Mouse (Mus musculus) left cerebral cortex, postnatal 14 days (tissue): ENCODE results near the gene Hdac10. TPM values are rescaled to one million over a fixed set of nuclear protein-coding genes. Genes with fewer than 3 reads are reported as not detected.

Experiments used
- DNase-seq, 2 experiments: peaks; one replicate each; pipeline ENCODE4 v3.0.0; 2021 to 2022; ENCODE audit warnings: low spot score in 2 of 2, mixed read lengths in 1 of 2
- intact Hi-C: fragments of 180-260 bp; cut with DNase I; formaldehyde crosslinking; loops from one replicate; pipeline ENCODE4 v1.15.1; 2025
- long read RNA-seq, 2 experiments: library from polyadenylated mRNA; stranded (forward); transcript quantifications; one replicate each; pipeline ENCODE4 v2.0.0; 2021
- total RNA-seq, 2 experiments: library from RNA; stranded (reverse); gene quantifications; 2 replicates each; pipeline ENCODE4 v1.2.3; 2021

Hdac10 gene
- 10 to 100 TPM; 12.3 to 13.3 TPM for total RNA-seq
- long read RNA-seq, experiment 1, partial matches to known transcripts, result 3 of 9 reads
- long read RNA-seq, experiment 1, other reads (novel, unspliced or antisense), result 5 of 9 reads
- long read RNA-seq, experiment 2, partial matches to known transcripts, result 1 of 11 reads
- long read RNA-seq, experiment 2, other reads (novel, unspliced or antisense), result 10 of 11 reads

DNA sequence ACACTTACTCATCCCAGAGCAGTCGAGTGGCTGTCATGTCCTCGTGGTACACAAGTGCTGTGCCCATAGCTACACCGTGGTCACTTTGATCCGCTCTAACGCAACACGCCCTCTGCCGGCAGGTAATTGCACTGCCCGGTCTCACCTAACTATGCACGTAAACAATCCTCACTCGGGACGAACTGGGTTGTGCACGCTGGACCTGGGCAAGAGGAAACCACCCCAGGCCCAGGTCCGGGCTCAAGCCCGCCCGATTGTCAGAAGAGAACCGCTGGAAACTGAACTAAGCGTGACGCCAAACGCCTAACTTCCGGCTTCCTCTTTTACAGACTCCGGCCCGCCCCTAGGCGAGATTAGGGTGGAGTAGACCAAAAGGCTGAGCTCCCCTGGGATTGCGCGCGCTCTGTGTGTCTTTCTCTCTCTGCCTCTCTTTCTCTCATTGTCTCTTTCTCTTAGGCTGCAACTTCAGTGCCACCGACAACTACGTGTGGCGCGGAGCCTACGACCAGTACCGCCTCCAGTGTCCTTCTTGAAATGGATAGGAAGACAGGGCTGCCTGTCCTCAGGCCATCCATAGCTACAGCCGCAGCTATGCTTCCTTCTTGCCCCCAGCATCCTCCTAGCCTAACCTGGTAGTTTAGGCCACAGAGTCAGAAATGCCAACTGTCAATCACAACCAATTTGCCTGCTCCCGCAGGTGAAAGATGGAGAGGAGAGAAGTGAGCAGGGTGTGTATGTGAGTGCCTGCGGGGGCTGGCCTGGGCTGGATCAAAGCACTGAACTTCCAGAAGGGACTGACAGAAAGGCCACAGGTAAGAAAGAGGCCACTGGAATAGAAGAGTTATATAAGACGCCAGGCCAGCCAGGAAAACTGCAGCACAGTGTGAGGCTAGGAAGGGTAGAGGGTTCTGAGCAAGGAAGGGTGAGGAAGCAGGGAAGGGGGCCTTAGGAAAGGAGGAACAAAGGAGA is at the start of gene Hdac10:
Gene Hdac10, minus strand, starts transcription at position 319 of the 969 bp plus-strand sequence.
- intact Hi-C loops, result no loop called here
- peak; percentile 84 to 89 for DNase-seq

DNA sequence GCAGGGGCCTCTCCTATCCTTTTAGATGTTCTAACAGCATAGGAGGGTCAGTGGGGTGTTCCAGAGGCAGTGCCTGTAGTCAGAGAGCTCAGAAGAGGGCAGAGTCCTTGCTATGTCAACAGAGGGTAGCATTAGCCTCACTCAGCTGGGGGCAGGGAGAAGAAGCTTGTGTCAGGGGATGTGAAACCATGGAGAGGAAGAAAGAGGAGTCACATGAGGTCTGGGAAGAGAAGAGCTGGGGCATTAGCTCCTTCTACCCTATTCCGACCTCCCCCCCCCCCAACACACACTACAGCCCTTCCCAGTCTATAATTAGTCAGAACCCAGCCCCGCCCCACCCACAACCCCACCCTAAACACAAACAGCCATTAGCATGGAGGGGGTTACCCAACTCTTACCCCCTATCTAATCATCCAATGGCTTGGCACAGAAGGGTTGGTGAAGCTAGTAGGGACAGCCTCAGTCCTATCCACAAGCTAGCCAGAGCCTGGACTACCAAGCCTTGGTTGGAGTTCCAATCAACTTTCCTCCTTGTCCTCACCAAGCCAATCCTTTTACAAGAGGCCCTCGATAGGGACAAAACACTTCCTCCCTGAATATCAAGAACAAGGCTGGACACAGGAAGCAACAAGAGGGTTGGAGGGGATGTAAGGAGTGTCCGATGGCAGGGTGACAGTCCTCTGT is 49.2 kb upstream of the Hdac10 start:
- DNase-seq, result no peak
- intact Hi-C loops, result no loop called here

DNA sequence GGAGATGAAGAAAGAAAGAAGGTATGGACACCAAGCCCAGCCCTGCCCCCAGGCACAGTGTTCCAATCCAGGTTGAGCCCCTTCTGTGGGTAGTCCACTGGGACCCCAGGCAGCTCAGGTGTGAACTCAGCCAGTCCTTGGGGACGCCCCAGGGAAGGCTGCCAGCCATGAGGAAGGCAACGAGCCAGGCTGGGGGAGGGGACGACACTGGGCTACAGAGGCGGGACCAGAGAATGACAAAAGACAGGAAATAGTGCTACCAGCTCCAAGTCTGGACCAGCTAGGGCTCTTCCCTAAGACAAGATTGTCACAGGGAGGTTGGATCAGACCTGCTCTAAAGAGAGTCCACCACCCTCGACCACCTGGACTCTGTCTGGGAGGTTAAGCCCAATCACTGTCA is 48.6 kb upstream of the Hdac10 start:
- DNase-seq, result peak in 1 of 2 experiments; percentile 69
- intact Hi-C loops, result no loop called here

DNA sequence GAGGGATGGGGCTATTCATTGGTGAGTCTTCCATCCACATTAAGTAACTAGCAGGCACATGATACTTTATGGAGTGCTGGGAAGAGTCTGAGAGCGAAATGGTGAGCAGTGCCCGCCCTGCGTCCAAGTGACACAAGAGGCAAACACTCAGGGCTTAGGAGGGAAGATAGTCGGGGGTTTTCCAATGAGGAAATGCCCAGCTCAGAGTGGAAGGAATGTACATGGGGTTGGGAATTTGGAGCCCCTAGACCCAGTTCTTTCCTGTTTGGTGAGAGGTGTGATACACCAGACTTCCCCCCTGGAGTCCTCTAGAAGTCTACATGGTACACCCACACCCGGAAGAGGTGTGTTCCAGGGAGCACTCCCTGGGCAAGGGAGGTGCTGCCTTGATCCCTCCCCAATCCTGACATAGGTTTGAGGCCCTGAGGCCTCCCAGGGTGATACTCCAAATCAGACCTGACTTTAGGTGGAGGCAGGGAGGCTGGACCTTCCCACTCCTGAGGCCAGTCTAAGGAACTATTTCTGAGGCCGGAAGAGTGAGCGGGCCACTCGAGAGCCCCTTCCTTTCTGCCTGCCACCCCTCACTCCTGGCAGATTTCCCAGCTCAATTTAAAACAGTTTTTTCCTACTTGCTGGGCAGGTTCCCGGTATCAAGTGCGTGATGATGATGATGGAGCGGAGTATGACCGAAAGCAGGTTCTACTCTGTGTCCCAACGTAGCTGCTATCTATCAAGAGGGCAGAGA is 47.1 kb upstream of the Hdac10 start:
- DNase-seq, result no peak
- intact Hi-C loops, result no loop called here

DNA sequence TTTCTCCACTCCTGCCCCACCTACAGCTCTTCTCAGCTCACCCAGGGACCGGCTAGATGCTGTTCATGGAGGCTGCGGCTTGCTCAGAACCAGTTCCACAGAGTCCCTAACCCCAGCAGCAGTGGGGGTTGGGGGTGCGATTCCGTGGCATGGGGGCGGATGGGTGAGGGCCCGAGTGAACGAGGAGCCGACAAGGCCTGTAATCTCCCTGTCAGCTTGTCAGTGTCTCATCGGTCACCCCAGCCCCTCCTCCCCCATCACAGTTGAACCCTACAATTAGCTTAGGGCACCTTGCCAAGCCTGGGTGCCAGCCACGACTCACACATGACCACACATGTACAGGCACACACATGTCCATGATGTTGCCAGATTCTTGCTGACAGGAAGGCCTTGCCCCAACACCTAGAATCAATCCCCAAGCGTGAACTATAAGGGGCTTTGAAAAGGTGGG is 46.4 kb upstream of the Hdac10 start:
- intact Hi-C loops, result no loop called here
- no peak for DNase-seq

DNA sequence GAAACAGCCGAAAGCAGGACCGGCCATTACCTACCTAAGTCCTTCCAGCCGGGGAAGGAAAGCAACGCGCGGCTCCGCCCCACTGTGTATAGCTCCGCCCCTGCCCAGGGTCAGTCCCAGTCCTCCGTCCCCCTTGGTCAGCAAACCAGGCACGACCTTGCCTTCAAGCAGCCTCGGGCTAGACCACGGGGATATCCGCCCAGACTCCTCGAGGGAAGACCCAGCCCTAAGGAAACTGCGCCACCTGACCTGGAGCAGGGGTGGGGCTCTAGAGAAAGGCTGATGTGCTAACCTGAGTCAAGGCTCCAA is 45.4 kb upstream of the Hdac10 start:
- no peak for DNase-seq
- intact Hi-C loops, result no loop called here

DNA sequence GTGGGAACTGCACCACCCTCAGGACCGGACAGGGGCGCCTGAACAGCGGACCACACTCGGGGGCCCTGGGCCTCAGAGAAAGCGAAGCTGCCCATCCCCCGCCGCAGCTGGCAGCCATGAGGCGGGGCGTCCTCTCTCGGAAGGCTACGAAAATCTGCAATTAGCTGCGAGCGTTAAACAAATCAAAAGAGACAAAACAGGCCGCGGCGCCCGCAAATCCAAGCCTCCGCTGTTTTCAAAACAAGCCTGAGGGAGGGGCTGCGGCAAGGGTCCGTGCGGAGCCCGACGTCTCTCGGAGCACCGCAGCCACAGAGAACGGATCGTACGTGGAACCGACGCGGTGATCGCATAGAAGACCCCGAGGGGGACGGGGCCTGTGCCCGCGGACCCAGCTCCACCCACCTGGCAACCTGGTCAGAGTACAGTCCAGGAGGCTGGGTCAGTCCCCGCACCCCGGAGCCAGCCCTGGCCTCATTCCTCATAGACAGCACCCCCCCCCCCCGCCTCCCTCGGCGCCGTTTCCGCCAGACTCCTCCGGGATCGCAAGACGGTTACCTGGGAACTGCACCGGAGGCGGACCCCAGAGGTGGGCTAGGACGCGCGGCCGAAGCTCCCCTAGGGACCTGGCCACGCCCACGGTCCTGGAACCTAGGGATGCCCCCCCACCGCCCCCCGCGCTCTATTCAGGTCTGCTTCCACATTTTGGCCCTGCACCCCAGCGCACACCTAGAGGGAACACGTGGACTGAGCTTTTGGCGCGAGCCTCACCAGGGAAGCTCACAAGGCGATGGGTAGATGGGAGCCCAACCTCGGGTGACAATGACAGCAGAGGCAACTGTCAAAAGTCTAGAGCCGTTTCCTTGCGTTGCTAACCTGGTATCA is 44.8 kb upstream of the Hdac10 start:
- peak; percentile 63 to 64 for DNase-seq
- intact Hi-C loops, result no loop called here

DNA sequence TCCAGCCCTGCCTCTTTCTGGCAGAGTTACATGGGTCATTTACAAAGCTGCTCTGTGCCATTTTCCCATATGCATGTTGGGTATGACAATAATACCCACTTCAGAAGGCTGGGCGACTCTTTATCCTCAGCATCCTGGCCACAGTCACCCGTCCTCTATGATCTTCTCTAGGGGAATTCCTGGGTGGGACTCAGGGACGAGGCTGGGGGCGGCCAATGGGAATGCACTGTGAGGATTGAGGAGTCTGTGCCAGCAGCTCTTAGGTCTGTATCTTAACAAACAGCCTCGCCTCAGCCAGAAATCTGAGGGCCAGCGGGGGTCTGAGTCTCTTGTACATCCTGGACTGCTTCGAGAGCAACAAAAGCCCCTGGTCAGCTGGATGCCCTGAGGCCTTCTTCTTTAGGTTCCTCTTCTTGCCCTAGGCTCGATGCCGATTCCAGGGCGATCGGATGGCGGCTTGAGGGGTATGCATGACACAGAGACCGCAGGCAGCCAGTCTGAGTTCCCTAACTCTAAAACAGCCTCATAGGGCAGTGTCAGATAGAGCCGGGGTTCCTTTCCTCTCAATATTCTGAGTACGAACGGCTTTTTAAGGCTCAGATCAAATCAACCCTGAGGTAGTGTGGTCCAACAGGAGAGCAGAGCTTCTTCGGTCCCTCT is 43.9 kb upstream of the Hdac10 start:
- no peak for DNase-seq
- intact Hi-C loops, result no loop called here

DNA sequence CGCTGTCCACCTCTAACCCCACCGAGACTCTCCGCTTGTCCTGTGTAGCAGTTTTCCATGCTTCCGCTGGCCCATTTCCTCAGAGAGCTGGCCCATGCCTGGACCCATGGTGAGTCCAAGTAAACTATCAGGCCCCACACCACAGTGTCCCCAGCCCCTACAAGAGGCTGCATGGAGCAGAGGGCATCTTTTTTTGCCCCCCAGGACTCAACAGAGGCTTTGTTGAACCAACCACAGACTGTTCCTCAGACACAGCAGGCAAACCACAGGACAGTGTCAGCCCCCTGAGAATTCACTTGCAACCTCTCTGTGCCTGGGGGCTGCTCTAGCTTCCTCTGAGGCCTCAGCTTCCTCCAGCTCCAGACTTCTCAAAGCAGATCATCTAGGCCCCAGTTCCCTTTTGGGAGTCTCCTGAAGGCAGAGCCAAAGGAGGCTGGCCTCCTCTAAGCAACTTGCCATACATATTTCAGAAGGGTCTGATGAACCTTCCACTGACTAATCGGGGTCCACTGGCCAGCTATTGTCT is 43.1 kb upstream of the Hdac10 start:
- no peak for DNase-seq
- intact Hi-C loops, result no loop called here

DNA sequence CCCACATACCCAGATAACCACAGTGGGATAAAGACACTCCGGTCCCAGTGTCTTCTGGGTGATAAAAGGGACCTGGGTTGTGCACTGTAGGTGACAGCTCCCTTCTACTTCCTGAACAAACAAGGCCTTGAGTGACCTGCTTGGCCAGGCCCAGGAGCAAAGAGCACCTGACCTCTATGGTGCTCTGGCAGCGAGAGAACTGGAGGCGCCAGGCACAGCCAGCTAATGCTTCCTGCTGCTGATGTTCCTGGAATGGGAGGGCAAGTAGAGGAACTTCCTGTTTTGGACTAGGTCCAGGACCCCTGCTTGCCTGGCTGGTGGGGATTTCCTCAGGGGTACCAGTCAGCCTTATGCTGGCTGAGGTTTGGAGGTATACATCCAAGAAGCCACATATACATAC is 41.6 kb upstream of the Hdac10 start:
- intact Hi-C loops, result no loop called here
- DNase-seq, result no peak

DNA sequence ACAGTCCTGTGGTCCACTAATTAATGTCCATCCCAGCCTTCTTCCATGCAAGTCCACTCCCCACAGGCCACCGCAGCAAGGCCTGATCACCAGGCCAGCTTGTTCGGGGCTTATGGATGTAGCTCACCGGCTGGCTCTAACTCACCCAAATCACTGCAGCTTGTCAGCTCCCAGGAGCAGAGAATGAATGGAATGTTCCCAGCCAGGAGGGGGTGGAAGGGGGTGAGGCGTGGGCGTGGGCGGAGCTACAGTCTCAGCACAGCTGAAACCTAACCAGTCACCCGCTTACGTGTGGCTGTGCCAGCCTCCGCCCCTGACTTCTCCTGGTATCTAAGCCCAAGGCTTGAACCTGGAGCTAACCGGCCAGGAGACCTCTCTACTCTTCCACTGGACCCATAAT is 40.9 kb upstream of the Hdac10 start:
- intact Hi-C loops, result no loop called here
- peak; percentile 83 to 92 for DNase-seq

DNA sequence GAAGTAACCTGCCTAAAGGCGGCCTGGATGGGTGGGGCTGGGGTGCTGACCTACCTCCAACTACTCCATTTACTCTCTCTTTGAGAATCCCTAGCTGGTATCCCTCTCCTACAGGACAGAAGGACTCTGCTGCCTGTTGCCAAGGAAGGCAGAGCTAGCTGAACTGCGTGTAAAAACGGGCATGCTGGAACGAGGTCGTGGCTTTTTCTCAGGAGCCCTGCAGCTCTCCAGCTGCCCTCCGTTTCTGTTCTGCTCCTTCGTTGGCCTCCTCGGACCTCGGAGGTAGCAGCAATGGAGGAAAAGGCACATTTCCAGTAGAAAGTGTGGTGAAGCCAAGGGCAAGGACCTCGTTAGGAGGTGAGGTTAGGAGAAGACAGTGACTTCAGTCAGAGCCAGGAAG is 40.4 kb upstream of the Hdac10 start:
- DNase-seq, result no peak
- intact Hi-C loops, result no loop called here

DNA sequence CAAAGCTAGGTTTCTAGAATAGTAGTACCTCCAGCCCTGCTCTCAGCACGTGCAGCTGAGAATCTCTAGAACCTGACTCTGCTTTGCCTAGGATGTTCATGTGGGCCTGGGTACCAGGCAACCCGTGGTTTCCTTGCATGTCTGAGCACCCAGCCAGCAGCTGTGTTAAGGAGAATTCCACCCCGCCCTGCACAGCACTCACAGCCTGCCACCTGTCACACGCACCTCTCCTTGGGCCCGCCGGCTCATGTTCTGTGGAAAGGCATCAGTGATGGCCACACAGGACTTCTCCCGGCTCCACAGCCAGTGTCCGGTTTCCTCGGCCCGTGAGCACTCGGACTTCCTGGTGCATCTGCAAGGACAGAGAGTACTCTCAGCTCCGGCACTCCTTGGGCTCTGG is 37.0 kb upstream of the Hdac10 start:
- intact Hi-C loops, result no loop called here
- no peak for DNase-seq

DNA sequence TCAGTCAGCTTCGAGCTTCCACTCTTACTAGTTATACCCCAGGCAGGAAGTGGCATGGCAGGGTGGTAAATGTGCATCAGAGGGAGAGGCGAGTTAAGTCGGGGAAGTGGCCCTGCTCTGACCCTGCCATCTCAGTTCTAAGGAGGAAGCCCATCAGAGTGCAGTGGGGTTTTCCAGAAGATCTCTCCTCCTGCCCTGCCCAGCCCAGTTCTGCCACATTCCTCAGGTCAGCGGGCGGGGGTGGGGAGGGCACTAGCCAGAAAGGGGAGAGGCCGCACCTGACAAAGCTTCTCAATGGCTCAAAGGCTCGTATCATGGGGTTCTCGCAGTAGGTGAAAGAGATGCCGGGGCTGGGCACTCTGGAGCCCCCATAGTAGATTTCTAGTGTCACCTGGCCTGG is 32.9 kb upstream of the Hdac10 start:
- DNase-seq, result no peak
- intact Hi-C loops, result no loop called here

DNA sequence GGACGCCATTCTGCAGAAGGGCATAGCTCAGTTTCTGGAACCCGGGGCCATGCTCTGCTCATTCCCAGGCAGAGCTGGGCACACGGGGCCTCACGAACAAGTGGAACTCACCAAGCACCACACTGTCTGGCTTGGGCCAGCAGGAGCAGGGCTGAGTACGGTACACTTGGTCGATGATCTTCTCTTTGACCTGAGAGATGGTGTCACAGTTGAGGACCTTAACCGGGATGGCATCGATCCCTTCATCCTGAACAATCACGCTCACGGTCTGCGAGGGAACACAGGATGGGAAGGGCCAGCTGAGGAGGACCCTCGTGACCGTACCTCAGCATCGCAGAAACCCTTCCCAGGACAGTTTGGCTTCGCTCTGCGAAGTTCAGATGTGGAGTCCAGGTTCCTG is 30.0 kb upstream of the Hdac10 start:
- DNase-seq, result no peak
- intact Hi-C loops, result loop anchor here (5.0 kb wide), 1 partner anchor 54 kb away; the partner anchor contains the start of gene Ppp6r2

DNA sequence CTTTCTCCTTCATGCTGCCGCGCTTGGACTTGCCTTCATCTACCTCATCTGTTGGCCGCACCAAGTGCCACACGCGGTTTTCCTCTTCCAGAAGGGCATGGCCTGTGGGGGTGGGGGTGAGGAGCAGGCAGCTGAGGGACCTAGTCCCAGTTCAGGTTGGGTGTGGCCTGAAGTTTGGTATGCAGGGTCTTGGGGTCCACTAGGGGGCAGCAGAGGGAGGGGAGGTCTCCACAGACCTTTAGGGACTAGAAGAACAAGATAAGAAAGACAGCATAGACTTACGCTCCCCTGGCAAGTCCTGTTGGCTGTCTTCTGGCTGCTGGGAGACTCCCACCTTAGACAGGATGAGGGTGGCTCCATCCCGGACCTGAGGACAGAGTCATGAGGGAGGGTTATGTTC is 29.5 kb upstream of the Hdac10 start:
- intact Hi-C loops, result loop anchor here (5.0 kb wide), 1 partner anchor 54 kb away; the partner anchor contains the start of gene Ppp6r2
- peak in 1 of 2 experiments; percentile 60 for DNase-seq

DNA sequence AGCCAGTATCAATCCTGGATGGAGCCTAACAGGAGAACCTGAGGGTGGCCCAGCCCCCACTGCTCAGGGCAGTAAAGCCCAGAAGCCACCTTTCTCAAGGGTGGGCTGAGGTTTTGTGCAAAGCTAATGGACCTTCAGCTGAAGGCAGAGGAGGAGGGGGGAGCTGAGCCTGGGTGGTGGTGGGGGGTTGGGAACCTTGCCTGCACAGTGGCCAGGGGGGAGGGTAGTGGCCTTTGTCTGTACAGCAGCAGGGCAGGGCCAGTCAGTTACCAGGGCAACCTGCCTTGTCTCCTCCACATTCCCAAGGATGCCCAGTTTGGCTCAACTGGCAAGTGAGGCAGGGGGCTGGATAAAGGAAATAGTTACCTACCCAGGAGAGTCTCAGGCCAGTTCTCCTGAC is 23.8 kb upstream of the Hdac10 start:
- DNase-seq, result no peak
- intact Hi-C loops, result no loop called here

DNA sequence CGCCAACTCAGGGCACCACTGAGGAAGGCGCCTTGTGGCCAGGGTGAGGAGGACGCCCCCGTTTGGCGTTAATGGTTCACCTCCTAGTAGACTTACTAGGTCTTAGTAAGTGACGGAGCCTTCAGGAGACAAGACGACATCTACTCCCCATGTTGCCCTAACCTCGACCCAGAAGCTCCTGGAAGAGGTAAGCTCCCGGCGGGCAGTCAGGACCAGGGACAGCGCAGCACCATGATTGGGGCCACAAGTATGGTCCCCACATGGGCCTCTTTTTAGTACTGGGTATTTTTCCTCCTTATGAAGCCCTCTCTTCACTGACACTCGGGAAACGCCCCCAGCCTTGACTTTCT is 21.5 kb upstream of the Hdac10 start:
- intact Hi-C loops, result no loop called here
- no peak for DNase-seq
